Mouse (Mus musculus) limb, embryonic 13.5 days (tissue): Measurements from ENCODE around the gene Plpp7. TPM values are rescaled to one million over a fixed set of nuclear protein-coding genes. Genes with fewer than 3 reads are reported as not detected.

Source experiments
- ATAC-seq: fragments of 200-750 bp; cut with Nextera tagmentation; 2 replicates; pipeline ENCODE4 v1.8.0; 2017; ENCODE audit warnings: low read depth, moderate number of reproducible peaks, moderate TSS enrichment; ENCODE audit not compliant: low FRiP score
- H3K27ac ChIP-seq: fragments of 300-500 bp; sonication (generic); 2 replicates; pipeline ENCODE4 v1.5.1; 2015; ENCODE audit warnings: inconsistent platforms, mild to moderate bottlenecking, moderate library complexity
- H3K27me3 ChIP-seq: fragments of 300-500 bp; sonication (generic); 2 replicates; pipeline ENCODE4 v1.6.1; 2015; ENCODE audit warnings: mild to moderate bottlenecking, inconsistent platforms
- H3K36me3 ChIP-seq: fragments of 300-500 bp; sonication (generic); 2 replicates; pipeline ENCODE4 v1.6.1; 2015; ENCODE audit warnings: inconsistent platforms, mild to moderate bottlenecking, moderate library complexity
- H3K4me1 ChIP-seq: fragments of 300-500 bp; sonication (generic); 2 replicates; pipeline ENCODE4 v1.6.1; 2015; ENCODE audit warnings: inconsistent platforms
- H3K4me2 ChIP-seq: fragments of 300-500 bp; sonication (generic); replicated peaks from 2 replicates; pipeline ENCODE4 v1.6.1; 2015; ENCODE audit warnings: inconsistent platforms, mild to moderate bottlenecking, moderate library complexity
- H3K4me3 ChIP-seq: fragments of 300-500 bp; sonication (generic); 2 replicates; pipeline ENCODE4 v1.5.1; 2015; ENCODE audit warnings: moderate library complexity, mild to moderate bottlenecking, inconsistent platforms
- H3K9ac ChIP-seq: fragments of 300-500 bp; sonication (generic); 2 replicates; pipeline ENCODE4 v1.6.1; 2015; ENCODE audit warnings: mild to moderate bottlenecking, inconsistent platforms
- H3K9me3 ChIP-seq: fragments of 300-500 bp; sonication (generic); 2 replicates; pipeline ENCODE4 v1.6.1; 2016; ENCODE audit warnings: inconsistent platforms
- WGBS: fragments of 180-500 bp; shearing (Covaris S2); methylation state at CpG from one replicate; pipeline ENCODE4 v1.1.7; 2015; 5-methylcytosine and 5-hydroxymethylcytosine counted together
- polyA plus RNA-seq: library from polyadenylated mRNA; unstranded; fragments of >200 nt; fragmentation: Nextera tagmentation; extraction: Ambion mirVana; gene quantifications from 2 replicates; pipeline ENCODE4 v1.2.1, GENCODE M21; 2015

The Plpp7 gene
- polyA plus RNA-seq, 1 experiment from 2014 or later: 7.3 TPM

GRCm38 (mm10) chr2:32150924-32151659 is 55.8 kb downstream of the Plpp7 start, which contains the start of gene Prrc2b:
Gene Prrc2b, plus strand, starts transcription at chr2:32151082.
- Histone ChIP-seq H3K36me3 (no peaks in the 10 kb centered on the region), H3K4me1 (peaks cover 48% of the 10 kb centered on the region), H3K4me3 (peak within 1 kb of the TSS; percentile 92), H3K9me3 (no peaks in the 10 kb centered on the region), H3K4me2 (peak within 1 kb of the TSS; percentile 96), H3K27ac (peak within 1 kb of the TSS; percentile 99), H3K27me3 (no peaks in the 10 kb centered on the region), H3K9ac (peak within 1 kb of the TSS; percentile 99)
- peak; percentile 66 for ATAC-seq
- under 1% methylated on average over 81 of the region's 117 CpGs for whole genome bisulfite sequencing

- Histone ChIP-seq H3K9me3 (no peaks in the 10 kb centered on the region), H3K4me1 (peaks cover 56% of the 10 kb centered on the region), H3K27me3 (no peaks in the 10 kb centered on the region), H3K4me2 (peak overlapping the region; percentile 96), H3K27ac (peak overlapping the region; percentile 99), H3K4me3 (peak overlapping the region; percentile 92), H3K36me3 (no peaks in the 10 kb centered on the region), H3K9ac (peak overlapping the region; percentile 99)
- under 1% methylated on average over 22 of the region's 22 CpGs for WGBS
- no peak for ATAC-seq
Observed at GRCm38 (mm10) chr2:32151660-32152366, 56.5 kb downstream of the Plpp7 start.

- WGBS: 8% methylated on average over 12 of the region's 12 CpGs
- Histone ChIP-seq H3K4me3 (peak overlapping the region; percentile 92), H3K9me3 (no peaks in the 10 kb centered on the region), H3K4me2 (peak overlapping the region; percentile 96), H3K27me3 (no peaks in the 10 kb centered on the region), H3K9ac (peak overlapping the region; percentile 99), H3K27ac (peak overlapping the region; percentile 99), H3K36me3 (no peaks in the 10 kb centered on the region), H3K4me1 (peaks cover 62% of the 10 kb centered on the region)
- no peak for ATAC-seq
Observed at GRCm38 (mm10) chr2:32152367-32153034, 57.2 kb downstream of the Plpp7 start.

GRCm38 (mm10) chr2:32153041-32153790 is 57.9 kb downstream of the Plpp7 start:
- Histone ChIP-seq H3K9ac (peak overlapping the region; percentile 99), H3K9me3 (no peaks in the 10 kb centered on the region), H3K4me2 (peak overlapping the region; percentile 96), H3K4me1 (peaks cover 68% of the 10 kb centered on the region), H3K27me3 (no peaks in the 10 kb centered on the region), H3K36me3 (no peaks in the 10 kb centered on the region), H3K4me3 (peak overlapping the region; percentile 92), H3K27ac (peak overlapping the region; percentile 99)
- 6% methylated on average over 13 of the region's 13 CpGs for WGBS
- peak; percentile 29; the same call in 1 of the 2 replicates for ATAC-seq

- Histone ChIP-seq H3K36me3 (no peaks in the 10 kb centered on the region), H3K9ac (peak overlapping the region; percentile 99), H3K9me3 (no peaks in the 10 kb centered on the region), H3K27ac (peak overlapping the region; percentile 99), H3K4me2 (peak overlapping the region; percentile 96), H3K4me1 (peaks cover 74% of the 10 kb centered on the region), H3K4me3 (peak overlapping the region; percentile 92), H3K27me3 (no peaks in the 10 kb centered on the region)
- no peak for ATAC-seq
- 14% methylated on average over 4 of the region's 4 CpGs for WGBS
Observed at GRCm38 (mm10) chr2:32153791-32154119, 58.4 kb downstream of the Plpp7 start.

GRCm38 (mm10) chr2:32154334-32154997 is 59.1 kb downstream of the Plpp7 start:
- Histone ChIP-seq H3K27me3 (no peaks in the 10 kb centered on the region), H3K9me3 (no peaks in the 10 kb centered on the region), H3K36me3 (no peaks in the 10 kb centered on the region), H3K4me2 (peak overlapping the region; percentile 96), H3K4me3 (peak overlapping the region; percentile 92), H3K27ac (0 out of 2 replicates have a peak overlapping the region, but pooled peaks have one; percentile 44), H3K4me1 (peaks cover 81% of the 10 kb centered on the region), H3K9ac (peak overlapping the region; percentile 99)
- no peak for ATAC-seq
- WGBS: 24% methylated on average over 9 of the region's 9 CpGs

GRCm38 (mm10) chr2:32154998-32155541 is 59.7 kb downstream of the Plpp7 start:
- Histone ChIP-seq H3K27me3 (no peaks in the 10 kb centered on the region), H3K9ac (peak overlapping the region; percentile 99; the same call in 1 of the 2 replicates), H3K27ac (peak overlapping the region; percentile 1; the same call in 1 of the 2 replicates), H3K36me3 (peaks cover 5% of the 10 kb centered on the region; the same call in 1 of the 2 replicates), H3K4me3 (no peak overlapping the region), H3K4me1 (peaks cover 85% of the 10 kb centered on the region), H3K4me2 (peak overlapping the region; percentile 96), H3K9me3 (no peaks in the 10 kb centered on the region)
- 60% methylated on average over 7 of the region's 7 CpGs for WGBS
- no peak for ATAC-seq

- Histone ChIP-seq H3K4me3 (no peak overlapping the region), H3K9me3 (no peaks in the 10 kb centered on the region), H3K27me3 (no peaks in the 10 kb centered on the region), H3K9ac (no peak overlapping the region; the same call in 1 of the 2 replicates), H3K27ac (no peak overlapping the region), H3K4me1 (peaks cover 86% of the 10 kb centered on the region), H3K4me2 (no peak overlapping the region), H3K36me3 (peaks cover 11% of the 10 kb centered on the region)
- no peak for ATAC-seq
- WGBS: 44% methylated on average over 6 of the region's 6 CpGs
Observed at GRCm38 (mm10) chr2:32155614-32156013, 60.3 kb downstream of the Plpp7 start.

GRCm38 (mm10) chr2:32156645-32157044 is 61.3 kb downstream of the Plpp7 start:
- Histone ChIP-seq H3K36me3 (peaks cover 11% of the 10 kb centered on the region), H3K27ac (peak overlapping the region; percentile 69), H3K4me2 (peak overlapping the region; percentile 30), H3K27me3 (no peaks in the 10 kb centered on the region), H3K4me3 (no peak overlapping the region), H3K9me3 (no peaks in the 10 kb centered on the region), H3K9ac (peak overlapping the region; percentile 43), H3K4me1 (peaks cover 86% of the 10 kb centered on the region)
- no peak for ATAC-seq
- 53% methylated on average over 10 of the region's 10 CpGs for WGBS

GRCm38 (mm10) chr2:32157328-32157727 is 62.0 kb downstream of the Plpp7 start:
- Histone ChIP-seq H3K9me3 (no peaks in the 10 kb centered on the region), H3K9ac (peak overlapping the region; percentile 43; the same call in 1 of the 2 replicates), H3K27ac (peak overlapping the region; percentile 69), H3K36me3 (peaks cover 16% of the 10 kb centered on the region), H3K4me2 (peak overlapping the region; percentile 30), H3K27me3 (no peaks in the 10 kb centered on the region), H3K4me3 (no peak overlapping the region), H3K4me1 (peaks cover 82% of the 10 kb centered on the region)
- 31% methylated on average over 4 of the region's 4 CpGs for WGBS
- ATAC-seq: no peak
